Mouse (Mus musculus) gastrocnemius, postnatal 25 days (tissue): ENCODE measurements around the gene Arhgap15. TPM values are rescaled to one million over a fixed set of nuclear protein-coding genes. Genes with fewer than 3 reads are reported as not detected.

Experiments
- DNase-seq: peaks from one replicate; pipeline ENCODE4 v3.0.0; 2022
- total RNA-seq, 2 experiments: library from RNA; stranded (reverse); gene quantifications; 1 replicate in 1 of 2; 2 replicates in 1 of 2; pipeline ENCODE4 v1.2.3; 2021

The Arhgap15 gene
- total RNA-seq, 2 experiments from 2014 or later, result 0.51 to 1.1 TPM

DNA sequence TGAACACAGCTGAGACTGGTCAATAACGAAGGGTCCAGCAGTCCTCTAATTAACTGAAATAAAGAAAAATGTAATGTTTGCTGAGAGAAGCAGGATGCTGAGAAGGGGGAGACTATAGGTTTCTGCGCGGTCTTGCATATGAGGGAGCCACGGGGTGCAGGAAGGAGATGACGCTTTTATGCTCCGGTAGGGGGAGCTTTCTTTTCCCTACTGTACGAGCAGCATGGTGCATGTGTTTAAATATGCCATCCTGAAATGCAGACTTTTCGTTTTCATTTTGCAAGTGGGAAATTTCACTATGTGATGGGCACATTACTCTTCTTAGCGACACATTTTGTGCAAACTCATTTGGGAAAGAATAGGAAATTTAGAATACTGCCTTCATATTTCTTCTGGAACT, 442.1 kb downstream of the Arhgap15 start:
- DNase-seq, result no peak

DNA sequence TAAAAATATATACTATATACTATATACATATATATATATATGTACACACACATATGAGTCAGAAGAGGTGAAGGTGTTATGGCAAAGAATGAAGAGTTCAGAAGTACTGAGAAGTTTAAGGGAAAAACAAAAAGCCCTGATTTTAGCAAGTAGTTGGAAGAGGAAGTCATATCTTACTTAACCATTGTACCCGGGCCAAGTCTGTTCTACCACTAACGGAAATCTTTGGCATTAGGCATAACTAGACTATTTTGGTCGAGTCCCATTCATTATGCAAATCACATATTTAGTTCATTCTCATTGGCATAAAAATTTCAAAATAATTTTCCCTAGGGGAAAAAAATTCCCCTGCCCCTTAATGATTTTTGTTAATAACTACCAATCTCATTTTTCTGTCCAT, 443.4 kb downstream of the Arhgap15 start:
- no peak for DNase-seq

DNA sequence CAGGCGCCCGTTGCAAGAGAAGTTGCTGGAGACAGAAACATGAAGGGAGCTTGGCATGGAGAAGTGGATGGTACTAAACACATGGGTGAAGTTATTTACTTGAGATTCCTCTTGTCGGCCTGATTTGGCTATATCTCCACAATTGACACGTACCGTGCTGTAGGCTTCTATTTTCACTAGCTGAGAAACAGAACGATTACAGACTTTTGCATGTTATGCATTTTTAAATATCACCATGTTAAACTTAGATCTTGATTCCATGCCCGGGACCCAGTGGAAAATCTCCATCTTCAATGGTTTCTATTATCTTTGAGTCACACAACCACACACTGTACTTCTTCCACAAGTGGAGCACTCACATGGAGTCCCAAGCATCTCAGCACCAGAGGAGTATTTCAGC, 466.9 kb downstream of the Arhgap15 start:
- no peak for DNase-seq

DNA sequence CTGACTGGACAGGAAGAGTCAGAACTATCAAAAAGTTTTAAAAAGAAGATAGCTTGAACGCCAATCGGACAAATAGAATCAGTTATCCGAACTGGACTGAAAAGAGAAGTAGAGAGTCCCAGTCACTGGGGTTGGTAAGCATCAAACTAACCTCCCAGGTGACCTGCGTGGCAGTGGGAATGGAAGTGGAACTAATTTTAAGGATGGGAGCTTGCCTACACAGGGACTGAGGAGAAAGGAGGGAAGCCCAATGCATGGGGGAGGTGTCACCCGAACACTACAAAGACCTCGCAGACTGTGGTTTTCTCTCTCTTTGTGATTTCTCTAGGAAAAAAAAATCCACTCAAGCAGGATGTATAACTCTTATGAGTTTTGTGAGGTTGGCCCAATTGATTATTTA, 469.2 kb downstream of the Arhgap15 start:
- DNase-seq, result no peak

DNA sequence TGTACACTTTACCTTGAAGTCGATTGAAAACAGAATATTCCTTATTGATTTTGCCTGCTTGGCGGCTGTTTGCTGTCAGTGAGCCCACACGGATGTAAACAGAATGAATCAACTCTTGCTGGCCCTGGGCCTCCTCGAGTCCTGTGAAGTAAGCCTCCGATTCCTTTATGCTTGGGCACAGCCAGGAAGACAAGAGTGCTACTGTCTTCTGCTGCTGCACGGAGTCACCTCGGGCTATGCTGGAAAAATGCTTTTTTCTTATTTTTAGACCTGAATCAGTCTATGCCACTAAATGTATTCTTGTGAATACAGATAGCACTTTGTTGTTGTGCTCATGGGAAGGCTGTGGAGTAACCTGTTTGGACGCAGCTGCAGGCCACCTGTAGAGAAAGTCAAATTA, 469.7 kb downstream of the Arhgap15 start:
- no peak for DNase-seq

DNA sequence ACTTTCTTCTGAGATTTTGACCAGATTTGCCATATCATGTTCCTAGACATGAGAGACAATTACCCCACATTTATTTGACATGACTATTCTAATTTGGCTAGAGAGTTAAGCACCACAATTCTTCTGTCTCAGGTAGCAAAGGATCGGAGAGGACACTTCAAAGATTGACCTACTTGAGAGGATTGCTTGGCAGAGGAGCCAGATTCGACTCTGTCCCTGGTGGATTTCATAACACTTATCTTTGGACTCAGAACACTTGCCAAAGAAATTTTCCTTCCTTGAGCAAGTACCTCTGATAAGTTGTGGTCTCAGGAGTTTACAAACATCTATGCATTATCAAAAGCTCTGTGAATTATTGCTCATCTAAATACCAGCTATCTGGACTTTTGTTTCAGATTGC, 473.1 kb downstream of the Arhgap15 start:
- no peak for DNase-seq

DNA sequence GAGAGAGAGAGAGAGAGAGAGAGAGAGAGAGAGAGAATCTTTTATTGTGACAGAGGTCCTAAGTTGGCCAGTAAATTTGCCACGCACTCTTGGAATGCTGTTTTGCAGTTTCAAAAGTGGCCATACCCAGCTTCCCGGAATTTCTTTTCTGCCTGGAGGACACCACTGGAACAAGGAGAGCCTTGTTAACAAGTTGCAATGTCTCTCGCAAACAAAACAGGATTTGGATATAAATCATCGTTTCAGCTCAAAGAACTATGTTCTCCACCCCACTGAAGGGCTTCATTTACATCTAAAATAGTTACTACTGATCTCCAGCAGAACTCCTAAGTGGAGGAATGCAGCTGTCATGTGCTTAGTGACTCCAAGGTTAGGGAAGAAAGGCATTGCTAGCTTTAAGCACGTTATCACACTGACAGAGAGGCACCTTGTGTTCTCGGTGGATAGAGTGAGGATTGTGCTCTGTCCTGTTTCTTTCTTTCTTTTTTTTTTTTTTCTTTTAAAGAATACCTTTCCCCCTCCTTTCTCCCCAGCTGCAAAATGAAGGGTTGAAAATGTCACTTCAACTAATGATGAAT, 473.6 kb downstream of the Arhgap15 start:
- DNase-seq, result no peak

DNA sequence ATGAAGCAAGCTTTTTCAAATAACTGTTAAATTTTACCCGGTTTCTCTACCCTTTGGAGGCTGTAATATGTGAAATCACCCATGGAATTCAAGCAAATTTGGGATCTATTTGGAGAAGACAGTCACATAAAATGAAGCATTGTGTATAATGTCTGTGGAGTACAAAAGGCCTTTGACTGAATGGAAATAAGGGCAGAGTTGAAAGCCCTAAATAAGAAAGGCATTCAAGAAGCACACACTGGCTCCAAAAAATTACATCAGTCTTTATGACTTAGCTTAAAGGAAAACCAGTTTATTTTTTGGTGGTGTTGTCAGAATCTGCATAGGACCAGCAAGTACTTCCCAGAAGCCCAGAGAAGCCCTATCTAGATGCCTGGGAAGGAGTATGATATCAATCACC, 486.2 kb downstream of the Arhgap15 start:
- no peak for DNase-seq

DNA sequence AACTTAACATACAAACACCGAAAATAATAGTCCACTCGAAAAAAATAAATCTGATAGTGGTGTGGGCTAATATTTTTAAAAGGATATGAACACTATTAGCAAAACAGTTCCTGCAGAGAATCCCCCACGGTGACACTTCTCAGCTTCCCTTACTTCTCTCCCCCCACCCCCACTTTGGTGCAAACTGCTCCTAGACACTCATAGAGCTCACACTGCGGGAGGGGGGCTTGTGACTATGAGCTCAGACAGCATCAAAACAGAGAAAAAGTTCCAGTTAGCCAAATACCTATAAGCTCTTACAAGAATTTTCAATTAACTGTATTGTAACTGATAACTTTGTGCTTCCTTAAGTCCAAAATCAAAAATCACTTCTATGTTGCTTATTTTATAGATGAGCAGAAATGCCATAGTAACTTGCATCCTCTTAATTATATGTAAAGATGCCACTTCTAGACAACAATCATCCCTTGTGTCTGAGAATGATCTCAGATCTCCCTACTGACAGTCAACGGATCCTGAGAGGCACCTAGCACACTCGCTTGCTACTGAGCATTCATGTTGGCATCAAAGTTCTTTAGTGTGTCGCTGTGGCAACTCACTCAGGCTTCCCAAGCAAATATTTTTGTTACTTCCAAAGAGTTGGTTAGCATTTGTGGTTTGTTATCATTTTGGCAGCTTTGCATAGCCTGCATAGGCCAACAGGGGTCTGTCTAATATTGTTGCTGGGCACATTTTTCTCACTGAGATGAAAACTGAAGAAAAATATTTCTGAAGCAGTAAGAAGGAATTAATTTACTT, 493.2 kb downstream of the Arhgap15 start:
- no peak for DNase-seq

DNA sequence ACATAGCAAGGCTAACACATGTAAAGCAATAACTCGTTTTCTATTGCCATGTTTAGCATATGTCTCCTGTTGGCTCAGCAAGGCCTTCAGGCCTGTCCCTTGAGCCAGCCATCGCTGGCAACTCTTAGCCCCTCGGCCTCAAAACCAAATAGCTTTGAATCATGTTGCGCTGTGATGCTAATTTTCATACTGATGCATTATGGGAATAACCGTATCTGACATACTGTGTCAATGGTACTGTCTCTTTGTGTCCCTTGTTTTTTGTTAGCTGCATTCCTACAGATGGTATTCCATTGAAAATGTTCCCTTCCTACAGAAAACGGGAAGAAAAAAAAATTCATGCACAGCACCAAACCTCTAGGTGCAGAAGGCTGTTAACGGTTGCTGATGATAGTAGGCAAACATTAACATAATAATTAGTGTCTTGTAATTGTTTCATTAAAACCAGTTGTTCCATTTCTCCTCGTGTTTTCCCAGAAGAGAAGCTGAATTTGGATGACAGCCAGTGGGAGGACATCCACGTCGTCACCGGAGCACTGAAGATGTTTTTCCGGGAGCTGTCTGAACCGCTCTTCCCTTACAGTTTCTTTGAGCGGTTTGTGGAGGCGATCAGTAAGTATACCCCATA, 494.1 kb downstream of the Arhgap15 start:
- no peak for DNase-seq

DNA sequence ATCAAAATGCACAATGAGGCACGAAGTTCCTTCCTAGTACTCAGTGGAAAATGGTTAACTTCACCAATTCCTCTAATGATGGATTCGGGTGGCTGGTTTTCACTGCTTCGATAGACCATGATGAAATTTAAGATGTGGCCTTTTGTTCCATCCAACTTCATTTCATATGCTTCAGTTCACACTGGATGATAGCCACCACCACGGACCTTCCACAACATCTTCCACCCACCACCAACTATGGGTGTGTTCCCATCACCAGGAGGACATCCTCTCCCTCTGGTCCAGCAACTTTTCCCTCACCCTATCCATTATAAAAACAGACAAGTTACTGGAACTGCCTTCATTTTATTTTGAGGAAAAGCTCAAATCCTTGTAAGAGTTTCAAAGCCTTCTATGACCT, 506.7 kb downstream of the Arhgap15 start:
- no peak for DNase-seq

DNA sequence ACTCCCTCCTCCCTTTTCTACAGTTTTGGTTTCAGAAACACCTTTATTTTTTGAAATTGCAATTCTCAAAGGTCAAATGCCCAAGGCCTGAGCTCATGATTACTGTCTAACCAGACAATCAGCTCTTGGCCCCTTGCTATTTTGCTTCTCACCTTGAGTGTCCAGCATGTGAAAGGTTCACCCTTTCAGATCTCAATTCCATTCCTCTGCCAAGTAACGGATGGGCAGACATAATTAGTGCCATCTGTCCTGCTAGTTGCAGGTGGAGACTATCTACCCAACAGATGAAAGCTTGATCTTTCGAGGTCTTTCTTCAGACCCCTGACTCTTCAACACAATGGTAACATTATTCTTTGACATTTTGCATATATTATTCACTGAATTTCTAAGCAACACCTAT, 509.3 kb downstream of the Arhgap15 start:
- DNase-seq, result no peak

DNA sequence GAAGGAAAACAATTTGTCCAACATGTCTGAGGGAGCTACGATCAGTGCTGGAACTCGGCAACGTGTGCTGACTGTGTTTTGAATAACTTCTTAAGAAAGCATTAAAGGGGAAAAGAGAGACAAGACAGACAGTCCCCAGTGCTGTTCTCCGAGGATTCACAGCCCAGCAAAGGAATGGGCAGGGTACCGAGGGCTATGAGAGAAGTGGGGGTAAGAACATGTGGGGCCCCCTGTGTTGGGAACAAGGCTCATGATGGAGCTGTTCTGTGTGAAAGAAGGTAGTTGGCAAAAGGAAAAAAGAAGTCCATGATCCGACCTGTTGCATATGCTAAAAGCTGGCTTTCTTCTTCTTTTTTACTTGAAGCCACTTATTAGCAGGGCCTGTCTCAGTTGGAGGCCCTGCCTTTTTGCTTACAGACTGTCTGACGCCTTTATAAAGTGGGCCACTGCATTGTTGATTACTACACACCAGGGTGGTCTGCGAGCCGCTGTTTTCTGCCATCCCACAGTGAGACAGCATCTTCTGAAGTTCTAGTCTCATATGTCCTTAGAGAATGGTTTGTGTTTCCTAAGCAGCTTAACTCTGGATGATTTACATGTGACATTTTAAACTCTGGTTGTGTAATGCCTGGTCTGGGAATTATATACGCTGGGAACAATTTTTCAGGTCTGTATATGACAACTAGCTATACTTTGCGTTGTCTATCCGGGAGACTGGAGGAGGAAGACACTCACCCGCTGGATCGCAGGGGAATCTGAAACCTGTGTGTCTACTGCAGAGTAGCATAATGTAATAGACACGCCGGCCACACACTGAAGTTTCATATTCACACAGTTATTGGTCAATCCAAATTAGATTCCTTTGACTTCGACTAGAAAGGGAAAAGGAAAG, 523.1 kb downstream of the Arhgap15 start:
- no peak for DNase-seq

DNA sequence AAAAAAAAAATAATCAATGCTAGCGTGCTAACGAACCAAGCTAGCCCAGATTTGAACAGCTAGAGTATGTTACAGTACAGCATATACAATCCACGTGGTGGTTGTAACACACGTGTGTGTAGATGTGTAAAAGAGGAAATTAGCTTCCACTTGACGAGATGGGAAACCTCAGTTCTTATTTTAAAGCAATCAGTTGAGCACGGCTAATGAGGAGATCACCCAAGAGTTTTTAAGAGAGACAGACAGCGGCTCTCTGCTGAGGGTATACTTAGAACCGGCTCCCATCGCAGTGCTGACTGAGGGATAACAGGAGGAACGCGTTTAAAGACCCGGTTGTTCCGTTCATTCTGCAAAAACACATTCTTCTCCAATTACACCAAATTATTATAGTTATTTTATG, 524.0 kb downstream of the Arhgap15 start:
- DNase-seq, result no peak

DNA sequence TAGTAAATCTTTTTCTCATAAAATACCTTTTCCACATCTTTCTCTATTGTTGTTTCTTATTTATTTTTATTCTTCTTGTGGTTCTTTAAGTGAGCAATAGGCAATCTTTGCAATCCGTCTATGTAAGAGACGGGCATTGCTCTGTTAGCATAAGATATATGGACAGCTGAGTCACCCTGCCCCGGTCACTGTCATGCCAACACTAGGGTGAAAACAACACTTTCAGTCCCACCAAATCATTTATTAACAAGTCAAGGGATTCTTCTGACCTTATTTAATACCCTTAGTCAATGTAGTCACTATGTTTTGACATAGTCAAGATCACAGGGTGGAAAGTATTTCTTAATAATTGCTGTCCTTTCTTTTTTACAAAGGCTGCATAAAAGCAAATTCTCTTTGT, 525.8 kb downstream of the Arhgap15 start:
- no peak for DNase-seq

DNA sequence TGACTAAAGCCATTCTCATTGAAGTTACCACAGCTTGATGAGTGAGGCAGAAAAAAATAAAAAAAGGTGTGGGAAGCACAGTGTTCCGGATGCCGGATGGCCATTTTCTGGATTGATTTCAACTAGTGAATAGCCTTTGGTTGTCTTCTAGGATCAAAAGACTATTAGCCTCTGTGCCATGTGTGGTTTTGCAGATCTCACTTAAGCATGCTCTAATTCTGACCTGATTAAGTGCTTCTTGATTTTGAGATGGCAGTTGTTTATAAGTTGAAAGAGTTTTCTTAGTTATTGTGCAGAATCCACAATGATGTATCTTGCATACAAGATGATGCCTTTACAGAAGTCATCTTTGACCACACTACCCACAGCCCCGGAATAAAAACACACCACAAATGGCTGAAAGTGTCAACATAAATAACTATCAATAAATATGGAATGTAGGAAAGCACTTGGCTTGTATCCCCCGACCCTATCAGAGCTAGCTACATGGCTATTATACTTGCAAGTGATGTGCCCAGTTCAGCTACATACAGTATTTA, 537.6 kb downstream of the Arhgap15 start:
- no peak for DNase-seq

DNA sequence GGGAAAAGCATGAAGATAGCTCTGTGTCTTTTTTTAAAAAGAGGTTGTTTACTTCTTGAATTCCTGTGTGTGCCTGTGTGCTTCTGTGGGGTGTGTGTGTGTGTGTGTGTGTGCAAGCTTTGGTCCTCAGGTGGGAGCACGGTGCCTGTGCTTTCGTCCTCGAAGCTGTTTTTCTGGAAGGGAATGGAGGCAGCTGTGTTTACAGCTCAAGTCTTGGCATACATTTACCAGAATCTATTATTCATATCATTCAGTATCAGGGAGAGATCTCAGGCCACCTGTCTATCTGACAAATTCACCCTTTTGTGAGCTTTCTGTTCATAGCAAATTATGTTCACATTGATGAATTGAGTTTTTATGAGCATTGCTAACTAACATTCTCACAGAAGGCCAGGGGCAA, 550.5 kb downstream of the Arhgap15 start:
- DNase-seq, result no peak

DNA sequence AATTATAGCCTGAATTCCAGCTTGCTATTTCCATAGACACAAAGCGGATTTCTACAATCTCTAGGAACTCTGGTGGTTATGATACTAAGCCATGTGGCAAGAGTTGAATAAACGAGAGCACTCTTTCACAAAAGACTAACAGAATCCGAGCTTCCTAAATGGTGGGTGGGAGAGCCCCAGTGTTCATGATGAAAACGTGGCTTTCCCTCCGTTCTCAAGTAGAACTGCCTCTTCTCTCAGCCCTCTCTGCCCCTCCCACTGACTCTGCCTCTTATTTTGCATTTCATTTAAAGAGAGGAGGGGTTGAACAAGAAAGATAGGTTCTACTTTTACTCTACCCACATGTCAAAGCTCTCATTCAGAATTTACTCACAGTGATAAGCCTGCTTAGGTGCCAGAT, 551.3 kb downstream of the Arhgap15 start:
- no peak for DNase-seq

DNA sequence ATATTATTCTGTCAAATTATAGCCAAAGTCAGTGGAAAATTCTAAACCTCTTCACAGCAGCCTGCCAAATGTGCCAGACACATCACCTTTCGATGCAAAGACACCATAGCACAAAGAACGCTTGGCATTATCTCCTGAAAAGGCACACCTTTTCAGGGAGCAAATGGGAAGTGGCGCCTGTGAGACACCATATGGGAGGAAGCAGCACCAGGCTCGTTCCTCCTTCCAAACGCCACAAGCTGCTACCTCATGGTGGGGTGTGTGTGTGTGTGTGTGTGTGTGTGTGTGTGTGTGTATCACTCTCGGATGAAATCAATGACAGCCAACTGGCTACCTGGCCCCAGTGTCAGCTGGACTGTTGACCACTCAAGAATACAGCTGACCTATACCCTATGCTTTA, 551.8 kb downstream of the Arhgap15 start:
- DNase-seq, result no peak

DNA sequence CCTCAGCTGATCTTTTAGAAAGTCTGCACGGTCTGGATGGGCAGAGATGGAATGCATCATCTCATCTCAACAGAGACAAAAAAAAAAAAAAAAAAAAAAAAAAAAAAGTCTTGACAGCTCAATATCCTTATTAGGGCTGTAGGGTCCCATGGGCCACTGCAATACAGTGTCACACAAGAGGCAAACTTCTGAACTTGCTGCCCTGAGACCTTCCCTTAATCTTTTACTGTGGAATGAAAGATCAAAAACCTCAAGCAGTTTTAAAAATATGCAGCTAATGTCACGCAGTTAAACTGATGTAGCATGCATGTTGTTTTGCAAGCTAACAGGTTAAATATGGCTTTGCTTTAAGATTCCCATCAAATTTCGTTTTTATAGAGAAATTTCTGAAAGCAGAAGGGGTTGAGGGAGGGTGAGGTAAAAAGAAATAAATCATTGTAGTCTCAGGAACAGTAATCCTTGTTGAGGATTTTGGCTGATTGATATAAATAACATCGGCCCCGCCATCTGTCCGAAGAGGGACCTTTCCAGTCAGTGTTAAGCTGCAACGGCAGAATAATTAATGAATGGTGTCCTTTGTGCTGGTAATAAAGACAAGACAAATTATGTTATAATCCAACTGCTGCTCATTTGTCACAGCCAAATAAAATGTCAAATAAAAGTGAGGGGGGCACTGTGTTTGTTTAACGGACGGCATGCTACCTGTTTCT, 555.8 kb downstream of the Arhgap15 start:
- no peak for DNase-seq

DNA sequence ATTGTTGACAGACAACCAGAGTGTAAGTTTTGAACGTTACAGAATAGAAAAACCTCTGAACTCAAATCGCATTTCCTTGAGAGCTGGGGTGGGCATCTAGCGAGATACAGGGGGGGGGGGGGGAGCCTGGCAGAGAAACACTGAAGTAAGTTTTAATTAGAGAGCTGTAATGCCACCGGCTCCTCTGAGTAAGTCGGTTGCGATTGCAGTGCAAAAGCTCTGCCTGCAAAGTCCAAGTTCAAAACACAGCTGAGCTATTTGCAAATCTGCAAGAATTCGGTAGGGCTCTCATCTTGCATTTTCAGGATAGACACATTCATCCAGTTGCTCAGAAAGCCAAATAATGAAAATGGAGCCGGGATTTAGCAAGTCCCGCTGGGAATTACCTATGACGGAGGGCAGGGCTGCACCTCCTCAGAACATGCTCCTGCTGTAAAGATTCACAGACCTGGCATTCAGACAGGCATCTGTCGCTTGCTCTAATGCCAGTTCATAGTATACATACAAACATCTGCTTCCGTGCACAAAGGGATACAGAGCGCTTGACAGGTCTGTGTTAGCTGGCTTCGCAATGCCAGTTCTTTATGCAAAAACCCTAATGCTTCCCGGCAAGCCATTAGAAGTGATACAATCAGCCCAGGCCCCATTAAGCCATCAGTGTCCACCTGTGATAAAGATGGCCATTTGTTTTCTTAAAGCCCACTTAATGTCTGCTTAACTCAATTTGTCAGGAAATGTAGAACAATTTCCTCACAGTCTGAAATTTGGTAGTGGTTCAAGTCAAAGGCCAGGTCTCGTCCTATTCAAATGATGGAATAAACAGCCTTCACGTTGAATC, 556.6 kb downstream of the Arhgap15 start:
- DNase-seq, result no peak
